Mouse (Mus musculus) gonadal fat pad, adult 2 months (tissue): ENCODE measurements around the gene Hsd11b2. TPM values are rescaled to one million over a fixed set of nuclear protein-coding genes. Genes with fewer than 3 reads are reported as not detected.

ENCODE experiments used
- DNase-seq: peaks from one replicate; pipeline ENCODE4 v3.0.0-alpha.2; 2012; ENCODE audit warnings: low read depth
- polyA plus RNA-seq: library from polyadenylated mRNA; depleted of rRNA; stranded (reverse); fragments of >200 nt; gene quantifications from 2 replicates; pipeline ENCODE4 v1.2.3, GENCODE M21; 2012

Gene Hsd11b2
- polyA plus RNA-seq, 1 experiment = 1.4 TPM

DNA sequence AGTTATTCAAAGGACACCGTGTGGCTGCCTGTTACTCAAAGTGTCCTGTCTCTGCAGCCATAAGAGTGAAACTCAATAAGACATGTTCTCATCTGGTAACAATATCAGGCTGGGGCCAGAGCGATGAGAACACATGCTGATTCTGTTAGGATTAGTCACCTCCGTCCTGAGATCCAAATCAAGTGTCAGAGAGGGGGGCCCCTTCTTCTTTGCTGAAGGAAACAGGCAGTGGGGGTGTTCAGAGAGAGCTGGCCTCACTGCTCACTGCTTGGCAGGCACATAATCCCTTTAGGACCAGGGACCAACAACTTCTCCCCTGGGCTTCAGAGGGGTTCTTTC is 34.6 kb upstream of the Hsd11b2 start:
- DNase-seq = no peak

DNA sequence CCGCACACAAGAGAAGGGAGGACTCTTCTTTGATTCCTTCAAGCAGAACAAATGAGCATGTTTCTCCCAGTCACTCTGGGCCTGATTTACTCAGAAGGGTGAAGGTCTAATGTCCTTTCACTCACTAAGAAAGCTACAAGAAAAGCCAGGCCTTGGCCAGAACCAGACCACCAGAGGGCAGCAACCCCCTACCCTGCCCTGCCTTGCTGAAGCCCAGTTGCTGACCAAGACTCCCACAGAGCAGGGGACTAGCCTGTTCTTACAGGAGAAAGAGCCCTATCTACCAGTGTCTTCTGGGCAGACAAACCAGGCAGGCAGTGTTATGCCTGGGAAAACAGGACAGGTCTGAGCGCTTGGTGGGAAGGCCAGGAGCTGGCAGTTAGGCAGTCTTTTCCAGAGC is 34.2 kb upstream of the Hsd11b2 start:
- DNase-seq = no peak

DNA sequence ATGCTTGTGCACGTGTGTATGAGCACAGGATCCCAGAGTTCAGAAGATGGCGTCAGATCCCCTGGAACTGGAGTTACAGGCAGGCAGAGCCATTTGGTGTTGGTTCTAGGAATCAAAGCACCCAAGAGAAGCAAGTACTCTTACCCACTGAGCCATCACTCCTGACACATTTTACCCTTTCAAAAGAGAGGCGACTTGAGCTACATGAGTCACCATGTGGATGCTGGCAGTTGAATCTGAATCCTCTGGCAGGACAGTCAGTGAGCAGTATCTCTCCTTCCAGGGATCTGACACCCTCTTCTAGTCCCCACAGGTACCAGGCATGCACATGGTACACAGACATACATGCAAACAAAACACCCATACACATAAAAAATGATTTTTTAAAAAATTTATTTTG is 30.5 kb upstream of the Hsd11b2 start:
- no peak for DNase-seq

DNA sequence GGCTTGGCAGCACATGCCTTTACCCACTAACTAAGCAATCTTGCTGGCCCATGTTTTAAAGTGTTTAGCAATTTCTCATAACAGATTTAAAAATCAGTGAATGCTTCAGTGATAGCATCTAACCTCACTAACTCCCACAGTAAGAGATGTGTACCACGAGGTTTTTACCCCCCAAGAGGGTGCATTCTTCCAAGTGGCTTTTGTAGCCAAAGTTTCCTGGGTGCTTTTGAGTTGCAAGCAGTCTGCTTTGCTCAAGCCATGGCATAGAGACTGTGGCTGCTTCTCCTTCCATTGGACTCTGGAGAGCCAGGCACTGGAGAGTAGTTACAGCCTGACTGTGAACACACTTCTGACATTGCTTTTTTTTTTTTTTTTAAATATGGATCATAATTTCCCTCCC is 29.3 kb upstream of the Hsd11b2 start:
- no peak for DNase-seq

GRCm38 (mm10) chr8:105493495-105493894 is 25.1 kb upstream of the Hsd11b2 start:
- DNase-seq = no peak

DNA sequence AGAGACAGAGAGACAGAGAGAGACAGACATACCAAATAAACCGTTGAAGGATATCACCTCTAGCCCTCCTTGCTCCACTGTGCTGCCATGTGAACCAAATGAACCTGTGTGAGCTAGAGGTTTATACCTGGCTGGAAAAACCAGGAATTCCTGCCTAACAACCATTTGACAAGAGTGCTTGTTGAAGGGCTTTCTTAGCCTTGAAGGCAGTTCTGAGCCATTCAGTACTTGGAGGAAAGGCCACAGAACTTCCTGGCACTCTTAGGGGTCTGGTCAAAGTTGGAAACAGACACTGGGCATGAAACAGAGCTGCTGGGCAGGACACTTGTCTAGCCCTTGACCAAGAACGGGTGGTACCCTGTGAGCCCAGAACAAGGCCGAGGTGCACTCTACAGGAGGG is 24.0 kb upstream of the Hsd11b2 start:
- DNase-seq = peak; percentile 94

- no peak for DNase-seq
Measured at GRCm38 (mm10) chr8:105495350-105496302, 22.9 kb upstream of the Hsd11b2 start.

DNA sequence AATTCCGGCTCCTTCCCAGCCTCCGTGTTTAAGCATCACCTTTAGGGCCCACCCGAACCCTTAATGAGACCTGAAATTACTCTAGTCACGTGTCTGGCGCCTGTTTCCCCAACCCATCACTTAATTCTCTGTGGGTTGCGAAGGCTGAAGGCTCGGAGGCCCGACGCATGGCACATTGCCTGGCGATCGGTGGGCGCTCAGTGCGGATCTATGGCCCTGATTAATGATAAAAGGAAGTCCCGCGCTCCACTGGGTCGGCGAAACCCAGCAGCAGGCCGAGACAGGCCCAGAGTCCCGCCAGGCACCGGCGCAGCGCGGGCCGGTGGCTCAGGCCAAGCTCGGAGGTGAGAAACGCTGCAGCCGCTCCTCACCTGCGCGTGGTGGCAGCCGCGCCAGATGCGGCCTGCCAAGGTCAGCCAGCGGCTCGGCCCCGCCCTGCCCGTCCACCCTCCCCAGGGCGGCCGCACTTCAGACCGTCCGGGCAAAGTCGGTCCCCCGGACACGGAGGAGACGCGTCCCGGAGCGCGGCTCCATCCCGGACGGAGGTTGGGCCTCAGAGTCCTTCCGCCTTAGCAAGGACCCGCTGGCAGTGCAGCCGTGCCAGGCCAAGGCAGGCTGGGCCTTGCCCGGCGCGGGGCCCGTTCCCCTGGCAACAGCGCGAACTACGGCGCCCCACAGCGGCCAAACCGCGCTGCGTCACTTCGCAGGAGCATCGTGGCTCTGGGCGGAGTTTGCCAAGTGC is 21.9 kb upstream of the Hsd11b2 start, which contains the start of gene Zdhhc1:
Gene Zdhhc1, minus strand, starts transcription at position 464 of the 742 bp plus-strand sequence.
- no peak for DNase-seq

- no peak for DNase-seq
Measured at GRCm38 (mm10) chr8:105499787-105500186, 18.8 kb upstream of the Hsd11b2 start.

- DNase-seq = no peak
Measured at GRCm38 (mm10) chr8:105504617-105505016, 13.9 kb upstream of the Hsd11b2 start.

DNA sequence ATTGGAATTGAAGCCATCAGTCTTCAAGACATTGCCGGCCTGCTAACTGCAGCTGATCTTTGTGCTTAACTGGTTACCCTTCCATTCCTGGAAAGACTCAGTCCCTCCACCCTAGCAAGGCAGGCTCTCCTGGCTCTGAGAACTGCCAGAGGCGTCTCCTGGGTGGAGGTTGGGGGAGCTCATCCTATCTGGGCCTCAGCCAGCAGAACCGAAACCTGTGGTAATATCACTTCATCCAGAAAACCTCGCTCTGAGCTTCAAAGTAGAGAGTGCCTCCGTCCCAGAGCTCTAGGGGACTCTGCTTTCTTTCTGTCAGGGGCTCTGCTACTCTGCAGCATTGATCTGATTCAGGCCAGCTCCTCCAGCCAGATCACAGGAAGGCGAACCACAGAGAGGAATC is 11.6 kb upstream of the Hsd11b2 start:
- no peak for DNase-seq

GRCm38 (mm10) chr8:105508758-105509157 is 9.8 kb upstream of the Hsd11b2 start:
- DNase-seq = no peak

GRCm38 (mm10) chr8:105509997-105510735 is 8.4 kb upstream of the Hsd11b2 start:
- DNase-seq = no peak

DNA sequence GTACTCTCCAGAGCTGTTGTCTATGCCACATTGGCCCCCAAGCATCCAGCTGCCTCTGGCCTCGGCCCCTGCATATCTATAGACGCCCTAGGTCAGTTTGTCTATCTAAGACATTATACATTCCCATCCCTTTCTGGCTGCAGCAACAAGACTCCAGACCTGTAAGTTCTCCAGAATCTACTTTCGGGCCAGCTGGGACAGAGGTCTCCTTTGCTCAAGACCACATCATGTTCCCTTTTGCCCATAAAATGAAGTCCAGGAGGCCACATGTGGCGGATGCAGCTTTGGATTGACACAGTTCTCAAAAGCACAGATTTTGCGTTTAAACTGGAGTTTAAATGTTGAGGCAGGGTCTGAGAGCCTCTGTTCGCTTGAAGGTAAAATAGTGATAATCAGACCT is 4.4 kb upstream of the Hsd11b2 start:
- DNase-seq = no peak

DNA sequence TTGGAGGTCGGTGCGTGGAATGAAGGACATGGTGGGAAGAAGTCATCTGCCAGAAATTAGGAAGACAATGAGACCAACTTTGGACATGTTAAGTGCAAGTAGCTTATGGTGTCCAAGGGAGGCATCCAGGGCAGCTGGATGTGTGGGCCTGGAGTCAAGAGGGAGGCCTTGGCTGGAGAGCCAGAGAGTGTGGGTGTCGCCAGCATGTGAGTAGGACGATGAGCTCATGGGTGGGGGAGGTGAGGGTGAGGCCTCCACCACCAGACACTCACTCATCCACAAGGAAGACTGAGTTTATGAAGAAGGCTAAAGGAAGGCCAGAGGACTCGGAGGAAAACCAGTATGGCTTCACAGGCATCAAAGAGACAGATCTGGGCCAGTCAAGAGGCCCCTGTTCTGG is 3.9 kb upstream of the Hsd11b2 start:
- no peak for DNase-seq

GRCm38 (mm10) chr8:105516018-105516645 is 2.4 kb upstream of the Hsd11b2 start:
- DNase-seq = no peak

GRCm38 (mm10) chr8:105517346-105517745 is 1.2 kb upstream of the Hsd11b2 start:
- DNase-seq = no peak

DNA sequence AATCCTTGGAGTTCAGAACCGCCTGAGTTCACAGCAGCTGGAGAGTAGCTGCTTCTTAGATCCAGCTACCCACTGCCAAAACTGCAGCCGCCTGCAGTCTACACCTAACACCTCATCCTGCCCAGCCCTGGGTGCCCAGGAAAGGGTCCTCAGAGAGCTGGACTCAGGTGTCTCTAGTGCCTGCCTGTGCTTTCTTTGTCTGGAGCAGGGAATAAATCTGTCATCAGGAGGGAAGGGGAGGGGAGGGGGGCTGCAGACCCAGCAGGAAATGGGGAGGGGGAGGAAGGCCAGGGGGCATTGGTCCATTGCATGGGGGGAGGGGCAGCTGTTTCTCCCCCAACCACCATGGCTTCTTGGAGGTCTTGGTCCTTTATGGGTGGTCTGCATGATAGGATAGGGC is 1.0 kb downstream of the Hsd11b2 start:
- DNase-seq = no peak

DNA sequence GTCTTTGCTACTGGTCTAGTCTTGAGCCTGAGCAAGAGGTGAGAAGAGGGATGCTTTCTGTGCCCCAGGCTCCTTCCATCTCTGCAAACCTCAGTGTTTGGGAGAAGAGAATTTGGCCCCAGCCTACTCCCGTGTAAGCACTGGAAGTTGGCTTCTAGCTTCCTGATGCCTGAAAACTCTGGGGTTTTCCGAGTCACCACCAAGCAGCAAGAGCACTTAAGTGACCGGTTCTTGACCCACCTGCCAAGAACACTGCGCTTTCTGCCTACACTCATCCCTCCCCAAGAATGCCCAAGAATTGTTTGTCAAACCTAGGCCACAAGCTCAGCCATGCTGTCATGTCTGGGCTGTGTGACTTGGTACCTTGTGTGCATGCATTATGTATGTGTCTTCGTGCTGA is 2.0 kb downstream of the Hsd11b2 start:
- DNase-seq = no peak

GRCm38 (mm10) chr8:105521061-105521460 is 2.5 kb downstream of the Hsd11b2 start:
- DNase-seq = no peak

DNA sequence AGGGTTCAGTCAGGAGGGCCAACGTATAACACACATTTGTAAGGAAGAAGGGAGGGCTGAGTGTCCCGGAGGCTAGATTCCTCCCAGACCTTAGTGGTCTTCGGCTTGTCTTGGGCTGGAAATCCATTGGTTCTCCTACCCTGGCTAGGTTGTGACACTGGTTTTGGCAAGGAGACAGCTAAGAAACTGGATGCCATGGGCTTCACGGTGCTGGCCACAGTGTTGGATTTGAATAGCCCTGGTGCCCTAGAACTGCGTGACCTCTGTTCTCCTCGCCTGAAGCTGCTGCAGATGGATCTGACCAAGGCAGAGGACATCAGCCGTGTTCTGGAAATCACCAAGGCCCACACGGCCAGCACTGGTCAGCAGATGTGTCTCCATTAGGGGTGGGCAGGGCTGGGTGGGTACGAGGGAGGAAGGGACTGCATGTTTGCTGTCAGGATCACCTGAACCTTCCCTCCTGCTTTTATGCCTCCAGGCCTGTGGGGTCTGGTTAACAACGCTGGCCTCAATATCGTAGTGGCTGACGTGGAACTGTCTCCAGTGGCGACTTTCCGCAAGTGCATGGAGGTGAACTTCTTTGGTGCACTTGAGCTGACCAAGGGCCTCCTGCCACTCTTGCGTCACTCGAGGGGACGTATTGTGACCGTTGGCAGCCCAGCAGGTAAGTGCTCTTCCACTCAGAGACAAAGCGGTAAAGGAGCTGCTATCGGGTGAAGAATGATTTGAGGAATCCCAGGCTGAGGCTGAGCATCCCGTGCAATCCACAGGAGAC is 3.6 kb downstream of the Hsd11b2 start:
- DNase-seq = no peak
